Comparison of ENCODE assay signal across 8 mouse cellular contexts in genomic region chr12:73998128-73998456, GRCm38 (mm10). TPM values are rescaled to one million over a fixed set of nuclear protein-coding genes. Genes with fewer than 3 reads are reported as not detected.
DNase-seq lines count a peak whose midpoint lies in the region; ATAC-seq and TF ChIP-seq lines count a peak whose summit lies in the region.

No protein-coding gene starts in this region.

- 39% methylated on average over 5 of the region's 5 CpGs for WGBS in heart, embryonic 14.5 days
- 28% methylated on average over 5 of the region's 5 CpGs for WGBS in forebrain, embryonic 13.5 days
- 34% methylated on average over 5 of the region's 5 CpGs for WGBS in liver, embryonic 13.5 days (ENCODE audit: insufficient replicate concordance)

- peaks cover 2 to 4% of the 10 kb centered on the region in 2 experiments; a peak in 1 of 4 replicates for H3K4me1 ChIP-seq in heart, embryonic 14.5 days (ENCODE audit: control insufficient read depth in 2 of 2, insufficient read depth in 2 of 2, low read length in 2 of 2)
- no peaks in the 10 kb centered on the region for H3K4me1 ChIP-seq in ES-Bruce4 (ENCODE audit: control insufficient read depth, insufficient read depth, low read length)
- H3K4me1 ChIP-seq in forebrain, embryonic 13.5 days = peaks cover 5% of the 10 kb centered on the region
- H3K4me1 ChIP-seq in liver, embryonic 13.5 days (replicated peaks) = peaks cover 3% of the 10 kb centered on the region; the same call in 1 of the 2 replicates

- peak overlapping the region; percentile 98 for H3K4me2 ChIP-seq in heart, embryonic 14.5 days (ENCODE audit: low read length)
- H3K4me2 ChIP-seq in forebrain, embryonic 13.5 days = peak overlapping the region; percentile 80
- peak overlapping the region; percentile 59 for H3K4me2 ChIP-seq in liver, embryonic 13.5 days

- no peak for TF ChIP-seq CTCF in ES-Bruce4 (IDR thresholded peaks at IDR 0.05; ENCODE audit: low read depth, low read length)

- ATAC-seq in heart, embryonic 14.5 days (ENCODE audit: insufficient number of reproducible peaks, insufficient read depth, low FRiP score, low read depth) = no peak
- no peak; the same call in none of the 2 replicates for ATAC-seq in forebrain, embryonic 13.5 days
- ATAC-seq in liver, embryonic 13.5 days (ENCODE audit: low read depth) = no peak

- TF ChIP-seq EP300 in ES-Bruce4 (IDR thresholded peaks at IDR 0.05; ENCODE audit: insufficient read depth, low read depth, low read length) = no peak

- peak overlapping the region; percentile 58 to 61; a peak in 3 of 4 replicates for H3K4me3 ChIP-seq in heart, embryonic 14.5 days (ENCODE audit: control insufficient read depth in 1 of 2, insufficient read depth in 1 of 2, low read depth in 1 of 2, low read length in 2 of 2)
- H3K4me3 ChIP-seq in ES-Bruce4 (ENCODE audit: low read depth, low read length) = peak overlapping the region; percentile 68
- peak overlapping the region; percentile 66 for H3K4me3 ChIP-seq in forebrain, embryonic 13.5 days
- peak overlapping the region; percentile 49 for H3K4me3 ChIP-seq in liver, embryonic 13.5 days (replicated peaks)

- H3K9me3 ChIP-seq in heart, embryonic 14.5 days (ENCODE audit: control insufficient read depth, low read length) = no peaks in the 10 kb centered on the region
- H3K9me3 ChIP-seq in ES-Bruce4 (replicated peaks; ENCODE audit: control insufficient read depth, insufficient read depth, low read length, poor library complexity, severe bottlenecking) = no peaks in the 10 kb centered on the region
- no peaks in the 10 kb centered on the region for H3K9me3 ChIP-seq in forebrain, embryonic 13.5 days (replicated peaks)
- H3K9me3 ChIP-seq in liver, embryonic 13.5 days (replicated peaks) = no peaks in the 10 kb centered on the region

- no peak for DNase-seq in heart, adult 8-10 months (ENCODE audit: low spot score)
- DNase-seq in liver, embryonic 13.5 days = no peak
- no peak for DNase-seq in spleen, postnatal 10 days (ENCODE audit: low spot score in 2 of 2)
- no peak for DNase-seq in c-Kit-positive CD71-positive TER-119-positive erythroid progenitor cells, embryonic 14.5 days (ENCODE audit: low spot score)
- DNase-seq in layer of hippocampus, postnatal 14 days (ENCODE audit: low spot score in 2 of 2) = no peak

- no peak overlapping the region for H3K27ac ChIP-seq in heart, embryonic 14.5 days (replicated peaks in 1 of 2; ENCODE audit: control insufficient read depth in 1 of 2, insufficient read depth in 1 of 2, low read depth in 2 of 2, low read length in 2 of 2)
- H3K27ac ChIP-seq in ES-Bruce4 (ENCODE audit: insufficient read depth, low read length) = no peak overlapping the region
- H3K27ac ChIP-seq in forebrain, embryonic 13.5 days = no peak overlapping the region
- no peak overlapping the region for H3K27ac ChIP-seq in liver, embryonic 13.5 days

- peaks cover 35% of the 10 kb centered on the region for H3K27me3 ChIP-seq in heart, embryonic 14.5 days (ENCODE audit: control insufficient read depth, insufficient read depth, low read length)
- peaks cover 4% of the 10 kb centered on the region for H3K27me3 ChIP-seq in ES-Bruce4 (ENCODE audit: control insufficient read depth, insufficient read depth, low read length, poor library complexity, severe bottlenecking)
- H3K27me3 ChIP-seq in forebrain, embryonic 13.5 days = peaks cover 27% of the 10 kb centered on the region
- H3K27me3 ChIP-seq in liver, embryonic 13.5 days = peaks cover 42% of the 10 kb centered on the region

- H3K36me3 ChIP-seq in heart, embryonic 14.5 days (ENCODE audit: control insufficient read depth, insufficient read depth, low read length) = no peaks in the 10 kb centered on the region
- H3K36me3 ChIP-seq in ES-Bruce4 (ENCODE audit: control insufficient read depth, insufficient read depth, low read length, poor library complexity, severe bottlenecking) = no peaks in the 10 kb centered on the region
- H3K36me3 ChIP-seq in forebrain, embryonic 13.5 days (ENCODE audit: poor library complexity, severe bottlenecking) = no peaks in the 10 kb centered on the region
- H3K36me3 ChIP-seq in liver, embryonic 13.5 days = no peaks in the 10 kb centered on the region

- no peak for TF ChIP-seq POLR2A in ES-Bruce4 (IDR thresholded peaks at IDR 0.05; ENCODE audit: insufficient read depth, low read length)

- H3K9ac ChIP-seq in heart, embryonic 14.5 days (ENCODE audit: low read length) = peak overlapping the region; percentile 71
- H3K9ac ChIP-seq in ES-Bruce4 (ENCODE audit: low read depth, poor library complexity, severe bottlenecking) = peak overlapping the region; percentile 35
- peak overlapping the region; percentile 82 for H3K9ac ChIP-seq in forebrain, embryonic 13.5 days
- H3K9ac ChIP-seq in liver, embryonic 13.5 days = no peak overlapping the region

RNA-seq across cellular contexts. Expression of gene Syt16, which starts 0.6 kb away (rescaled TPM):
- polyA plus RNA-seq in heart, embryonic 14.5 days (2014; fragmentation: Nextera tagmentation; extraction: Ambion mirVana) = 0.13 and 0.23 TPM in 2 replicates
- total RNA-seq in heart, adult 8-10 months (2022) = not detected
- polyA plus RNA-seq in ES-Bruce4 (2011; ENCODE audit: insufficient read depth, insufficient read length, low read depth, missing spikeins) = not detected in 2 replicates
- polyA plus RNA-seq in forebrain, embryonic 13.5 days (2015; fragmentation: Nextera tagmentation; extraction: Ambion mirVana) = 24.1 and 31.1 TPM in 2 replicates
- polyA plus RNA-seq in liver, embryonic 13.5 days (2015; fragmentation: Nextera tagmentation; extraction: Ambion mirVana) = 0.09 and 0.10 TPM in 2 replicates
- total RNA-seq in layer of hippocampus, postnatal 14 days (2021) = 10 to 100 TPM; 58.9 to 71.0 TPM

RNA-seq across cellular contexts. Expression of gene Snapc1, which starts 33.8 kb away (rescaled TPM):
- 16.7 and 18.0 TPM in 2 replicates for polyA plus RNA-seq in heart, embryonic 14.5 days (2014; fragmentation: Nextera tagmentation; extraction: Ambion mirVana)
- total RNA-seq in heart, adult 8-10 months (2022) = 10 to 100 TPM in 1 of 4 experiments, 1 to 10 TPM in 3; 8.4 to 14.0 (median 9.2) TPM
- 26.9 and 31.0 TPM in 2 replicates for polyA plus RNA-seq in ES-Bruce4 (2011; ENCODE audit: insufficient read depth, insufficient read length, low read depth, missing spikeins)
- polyA plus RNA-seq in forebrain, embryonic 13.5 days (2015; fragmentation: Nextera tagmentation; extraction: Ambion mirVana) = 34.1 and 39.3 TPM in 2 replicates
- 5.4 and 7.5 TPM in 2 replicates for polyA plus RNA-seq in liver, embryonic 13.5 days (2015; fragmentation: Nextera tagmentation; extraction: Ambion mirVana)
- 10 to 100 TPM; 26.6 to 30.0 TPM for total RNA-seq in layer of hippocampus, postnatal 14 days (2021)

Comparison
In these comparisons a context has a peak if more than half of its experiments do, and no peak if none do; other contexts are left out.
1. RNA of gene Syt16, which starts 0.6 kb away (polyA plus RNA-seq): 24.1 to 31.1 TPM in forebrain, embryonic 13.5 days; 0.13 to 0.23 TPM in heart, embryonic 14.5 days, 0.09 to 0.10 TPM in liver, embryonic 13.5 days and not detected in ES-Bruce4; every median in the first group is over 10 times any median in the second.
2. Peak in every context shown above with its lines, with median percentiles within 50 percentile points of each other: H3K4me2 ChIP-seq and H3K4me3 ChIP-seq.